Mouse (Mus musculus) neutrophil, adult 65 days (primary cell): ENCODE results near the gene Il31ra. TPM values are rescaled to one million over a fixed set of nuclear protein-coding genes. Genes with fewer than 3 reads are reported as not detected.

ENCODE experiments used
- total RNA-seq: library from RNA; stranded (reverse); gene quantifications from 2 replicates; pipeline ENCODE4 v1.2.4, GENCODE M21; 2023

The Il31ra gene
- 0.48 and 0.60 TPM in 2 replicates for total RNA-seq

DNA sequence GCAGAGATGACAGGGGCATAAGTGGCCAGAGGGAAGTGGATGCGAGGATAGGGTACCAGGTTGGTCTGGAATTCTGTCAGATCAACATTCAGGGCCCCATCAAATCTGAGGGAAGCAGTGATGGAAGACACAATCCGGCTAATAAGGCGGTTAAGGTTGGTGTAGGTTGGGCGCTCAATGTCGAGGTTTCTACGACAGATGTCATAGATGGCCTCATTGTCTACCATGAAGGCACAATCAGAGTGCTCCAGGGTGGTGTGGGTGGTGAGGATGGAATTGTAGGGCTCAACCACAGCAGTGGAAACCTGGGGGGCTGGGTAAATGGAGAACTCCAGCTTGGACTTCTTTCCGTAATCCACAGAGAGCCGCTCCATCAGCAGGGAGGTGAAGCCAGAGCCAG lies at the start of gene Il31ra:
Il31ra (minus strand) TSS at position 101 of the 400 bp plus-strand sequence.

Other genes with a start within 250 kb of the Il31ra start
- 25.9 and 31.3 TPM in 2 replicates for gene Il6st, start 130.3 kb downstream of the Il31ra start, total RNA-seq
- gene Ddx4, start 58.1 kb upstream of the Il31ra start, total RNA-seq = not detected in 2 replicates
- gene Slc38a9, start 66.4 kb upstream of the Il31ra start, total RNA-seq = 20.3 and 29.3 TPM in 2 replicates
- 0.38 TPM in 1 of 2 replicates, not detected in the other for gene Plpp1, start 206.4 kb upstream of the Il31ra start, total RNA-seq